Mouse (Mus musculus) T-helper 1 cell (primary cell): ENCODE results near the gene Fam69a.
"Not testable (repeated sequence)": the region's sequence is repeated elsewhere in the genome, so short reads cannot be mapped to it uniquely, and the experiment has no call there.

ENCODE experiments used
- in situ Hi-C: fragments of 300-600 bp; cut with MboI, MseI; formaldehyde crosslinking; loops from one replicate; pipeline ENCODE4 v1.15.1; 2025; ENCODE audit warnings: high pct_unique_total_duplicates

Fam69a gene

GRCm38 (mm10) chr5:107947548-107947947 is 39.3 kb downstream of the Fam69a start:
- in situ Hi-C loops: no loop called here

GRCm38 (mm10) chr5:107946475-107946874 is 40.4 kb downstream of the Fam69a start:
- in situ Hi-C loops: no loop called here

GRCm38 (mm10) chr5:107943526-107943925 is 43.4 kb downstream of the Fam69a start:
- in situ Hi-C loops: no loop called here

- in situ Hi-C loops: no loop called here
Measured at GRCm38 (mm10) chr5:107942941-107943340, 43.9 kb downstream of the Fam69a start.

GRCm38 (mm10) chr5:107941222-107941621 is 45.7 kb downstream of the Fam69a start:
- in situ Hi-C loops: no loop called here

- in situ Hi-C loops: no loop called here
Measured at GRCm38 (mm10) chr5:107939701-107940100, 47.2 kb downstream of the Fam69a start.

- in situ Hi-C loops: no loop called here
Measured at GRCm38 (mm10) chr5:107938886-107939285, 48.0 kb downstream of the Fam69a start.

GRCm38 (mm10) chr5:107938483-107938882 is 48.4 kb downstream of the Fam69a start:
- in situ Hi-C loops: not testable (repeated sequence)

- in situ Hi-C loops: no loop called here
Measured at GRCm38 (mm10) chr5:107936625-107937389, 50.1 kb downstream of the Fam69a start.

- in situ Hi-C loops: no loop called here
Measured at GRCm38 (mm10) chr5:107934770-107935543, 51.9 kb downstream of the Fam69a start.

GRCm38 (mm10) chr5:107933202-107933974 is 53.5 kb downstream of the Fam69a start:
- in situ Hi-C loops: no loop called here

GRCm38 (mm10) chr5:107932556-107932955 is 54.3 kb downstream of the Fam69a start:
- in situ Hi-C loops: no loop called here

GRCm38 (mm10) chr5:107926550-107927249 is 60.2 kb downstream of the Fam69a start:
- in situ Hi-C loops: no loop called here

- in situ Hi-C loops: loop anchor here (5.0 kb wide), 1 partner anchor 83 kb away; no protein-coding TSS in a partner anchor
Measured at GRCm38 (mm10) chr5:107924564-107924963, 62.3 kb downstream of the Fam69a start.

- in situ Hi-C loops: loop anchor here (5.0 kb wide), 1 partner anchor 84 kb away; no protein-coding TSS in a partner anchor
Measured at GRCm38 (mm10) chr5:107922836-107923235, 64.0 kb downstream of the Fam69a start.

- in situ Hi-C loops: loop anchor here (5.0 kb wide), 1 partner anchor 86 kb away; no protein-coding TSS in a partner anchor
Measured at GRCm38 (mm10) chr5:107921400-107922252, 65.3 kb downstream of the Fam69a start.

GRCm38 (mm10) chr5:107915280-107915679 is 71.6 kb downstream of the Fam69a start:
- in situ Hi-C loops: no loop called here

GRCm38 (mm10) chr5:107911012-107911411 is 75.9 kb downstream of the Fam69a start:
- in situ Hi-C loops: no loop called here

GRCm38 (mm10) chr5:107910084-107910616 is 76.7 kb downstream of the Fam69a start:
- in situ Hi-C loops: no loop called here

GRCm38 (mm10) chr5:107909668-107910067 is 77.2 kb downstream of the Fam69a start:
- in situ Hi-C loops: no loop called here
